Mouse (Mus musculus) MEL (cell line): ENCODE measurements around the gene Dynlt1f.
"Not testable (repeated sequence)": the region's sequence is repeated elsewhere in the genome, so short reads cannot be mapped to it uniquely, and the experiment has no call there.

Experiments used
- BHLHE40 ChIP-seq: IDR thresholded peaks from 2 replicates; pipeline ENCODE4 v1.6.1; 2012; ENCODE audit warnings: low read depth, mild to moderate bottlenecking, inconsistent platforms, low read length, improper control_type of control experiment, borderline replicate concordance
- CTCF ChIP-seq, 3 experiments: IDR thresholded peaks in 2 of 3; conservative IDR thresholded peaks in 1 of 3; 2 replicates each; pipeline ENCODE4 v1.5.1; 2011 to 2012; ENCODE audit warnings: low read length in 3 of 3, low read depth in 2 of 3, mild to moderate bottlenecking in 2 of 3, improper control_type of control experiment in 1 of 3, inconsistent platforms in 1 of 3, mixed read lengths in 1 of 3, moderate library complexity in 1 of 3; ENCODE audit not compliant: control insufficient read depth in 1 of 3, insufficient read depth in 1 of 3, poor library complexity in 1 of 3, severe bottlenecking in 1 of 3
- JUND ChIP-seq: IDR thresholded peaks from 2 replicates; pipeline ENCODE4 v1.6.1; 2011; ENCODE audit warnings: low read depth, mild to moderate bottlenecking, improper control_type of control experiment, low read length
- MYC ChIP-seq: IDR thresholded peaks from 2 replicates; pipeline ENCODE4 v1.6.1; 2011; ENCODE audit warnings: low read depth, mild to moderate bottlenecking, low read length, improper control_type of control experiment, moderate library complexity
- NRF1 ChIP-seq: IDR thresholded peaks from 2 replicates; pipeline ENCODE4 v1.6.1; 2014; ENCODE audit warnings: low read depth, mild to moderate bottlenecking, inconsistent platforms, low read length, improper control_type of control experiment, moderate library complexity; ENCODE audit not compliant: poor library complexity, insufficient read depth, severe bottlenecking
- POLR2A ChIP-seq, 2 experiments: IDR thresholded peaks; 2 replicates each; pipeline ENCODE4 v1.6.1; 2011 to 2012; ENCODE audit warnings: low read length in 2 of 2, mild to moderate bottlenecking in 2 of 2, control low read depth in 1 of 2, improper control_type of control experiment in 1 of 2, low read depth in 1 of 2, moderate library complexity in 1 of 2; ENCODE audit not compliant: control insufficient read depth in 1 of 2, insufficient read depth in 1 of 2, poor library complexity in 1 of 2
- ZKSCAN1 ChIP-seq: IDR thresholded peaks from 2 replicates; pipeline ENCODE4 v1.6.1; 2012; ENCODE audit warnings: low read depth, mild to moderate bottlenecking, inconsistent platforms, low read length, improper control_type of control experiment, moderate library complexity

GRCm38 (mm10) chr17:6691596-6691995, 35.9 kb upstream of the Dynlt1f start:
- TF ChIP-seq CTCF (IDR thresholded peaks at IDR 0.05 in 2 of 3, conservative IDR thresholded peaks at IDR 0.05 in 1 of 3; ENCODE audit: control insufficient read depth in 1 of 3, insufficient read depth in 1 of 3, low read depth in 2 of 3, low read length in 3 of 3, poor library complexity in 1 of 3, severe bottlenecking in 1 of 3) = peak; percentile 51 to 75 (median 60)
- not testable (repeated sequence) for TF ChIP-seq NRF1; POLR2A (IDR thresholded peaks at IDR 0.05; ENCODE audit: control insufficient read depth in 1 of 2, insufficient read depth in 1 of 2, low read depth in 1 of 2, low read length in 2 of 2, poor library complexity in 1 of 2); ZKSCAN1; BHLHE40; MYC; JUND
